Mouse (Mus musculus) layer of hippocampus, postnatal 10 days (tissue): ENCODE measurements around the gene Zfp971. TPM values are rescaled to one million over a fixed set of nuclear protein-coding genes. Genes with fewer than 3 reads are reported as not detected.
"Not testable (repeated sequence)": the region's sequence is repeated elsewhere in the genome, so short reads cannot be mapped to it uniquely, and the experiment has no call there.

Experiments
- DNase-seq, 2 experiments: peaks; one replicate each; pipeline ENCODE4 v3.0.0; 2021; ENCODE audit warnings: low spot score in 2 of 2
- long read RNA-seq: library from polyadenylated mRNA; stranded (forward); transcript quantifications from one replicate; pipeline ENCODE4 v2.0.0, GENCODE M21; 2023
- total RNA-seq, 2 experiments: library from RNA; stranded (reverse); gene quantifications; 2 replicates each; pipeline ENCODE4 v1.2.3; 2021

Zfp971 gene
- 10 to 100 TPM; 28.8 to 30.5 TPM for total RNA-seq
- long read RNA-seq, transcript Zfp971-201 (3 exons, 923 nt): major isoform, 11 of 17 reads
- long read RNA-seq, partial matches to known transcripts: 1 of 17 reads
- long read RNA-seq, other reads (novel, unspliced or antisense): 5 of 17 reads

GRCm38 (mm10) chr2:178023011-178023611 is at the start of gene Zfp971:
Zfp971 (plus strand) TSS chr2:178023284.
- DNase-seq: peak; percentile 47 to 65

- DNase-seq: not testable (repeated sequence)
Measured at GRCm38 (mm10) chr2:177974814-177975213, 48.3 kb upstream of the Zfp971 start.

- not testable (repeated sequence) for DNase-seq
Measured at GRCm38 (mm10) chr2:178019486-178019885, 3.6 kb upstream of the Zfp971 start.

- DNase-seq: not testable (repeated sequence)
Measured at GRCm38 (mm10) chr2:178020773-178021172, 2.3 kb upstream of the Zfp971 start.

- DNase-seq: not testable (repeated sequence)
Measured at GRCm38 (mm10) chr2:178023861-178024260, 777 bp downstream of the Zfp971 start.

GRCm38 (mm10) chr2:178027601-178028000 is 4.5 kb downstream of the Zfp971 start:
- DNase-seq: not testable (repeated sequence)

GRCm38 (mm10) chr2:178058195-178058594 is 35.1 kb downstream of the Zfp971 start:
- DNase-seq: peak; percentile 62

- DNase-seq: not testable (repeated sequence)
Measured at GRCm38 (mm10) chr2:178078166-178078717, 55.2 kb downstream of the Zfp971 start, which contains the start of gene Zfp931. Zfp931 (minus strand) TSS chr2:178078476.

Other genes starting within 250 kb of the Zfp971 start
- 100 to 1,000 TPM; 151 to 154 TPM for gene Gm14325, start 182.9 kb upstream of the Zfp971 start, total RNA-seq
- 1 to 10 TPM; 6.4 to 8.4 TPM for gene Gm14327, start 126.2 kb upstream of the Zfp971 start, total RNA-seq
- gene Zfp972, start 97.7 kb upstream of the Zfp971 start, total RNA-seq: not detected
- 10 to 100 TPM; 47.4 to 48.3 TPM for gene Gm14326, start 66.0 kb upstream of the Zfp971 start, total RNA-seq
- gene Zfp931, start 55.2 kb downstream of the Zfp971 start, total RNA-seq: 10 to 100 TPM; 19.0 to 23.8 TPM
- 100 to 1,000 TPM; 113 to 115 TPM for gene Phactr3, start 95.7 kb downstream of the Zfp971 start, total RNA-seq